Mouse (Mus musculus): ENCODE results near the gene Gm49321. TPM values are rescaled to one million over a fixed set of nuclear protein-coding genes. Genes with fewer than 3 reads are reported as not detected.

Gm49321 gene
- polyA plus RNA-seq, 1 experiment from 2014 or later = 17.3 TPM

- Histone ChIP-seq H3K36me3 (peaks cover under 1% of the 10 kb centered on the region; the same call in 1 of the 2 replicates), H3K4me1 (peaks cover 17% of the 10 kb centered on the region), H3K4me2 (peak overlapping the region; percentile 64), H3K9ac (peak overlapping the region; percentile 63), H3K9me3 (no peaks in the 10 kb centered on the region), H3K27ac (no peak overlapping the region), H3K4me3 (peak overlapping the region; percentile 41), H3K27me3 (no peaks in the 10 kb centered on the region)
- WGBS = 8% methylated on average over 15 of the region's 15 CpGs
- no peak for ATAC-seq (ENCODE audit: insufficient number of reproducible peaks, insufficient read depth, low FRiP score, low TSS enrichment, low read depth)
These were observed 15.4 kb downstream of the Gm49321 start for GRCm38 (mm10) chr12:73952879-73953278.

GRCm38 (mm10) chr12:73953420-73954186, 16.1 kb downstream of the Gm49321 start:
- Histone ChIP-seq H3K27me3 (no peaks in the 10 kb centered on the region), H3K4me1 (peaks cover 17% of the 10 kb centered on the region), H3K36me3 (no peaks in the 10 kb centered on the region), H3K9me3 (no peaks in the 10 kb centered on the region), H3K4me2 (peak overlapping the region; percentile 64), H3K27ac (no peak overlapping the region), H3K9ac (peak overlapping the region; percentile 63), H3K4me3 (peak overlapping the region; percentile 41)
- WGBS = 38% methylated on average over 14 of the region's 14 CpGs
- ATAC-seq (ENCODE audit: insufficient number of reproducible peaks, insufficient read depth, low FRiP score, low TSS enrichment, low read depth) = no peak

GRCm38 (mm10) chr12:73954785-73955184, 17.3 kb downstream of the Gm49321 start:
- no peak overlapping the region for H3K27ac ChIP-seq
- H3K9ac ChIP-seq = no peak overlapping the region
- H3K27me3 ChIP-seq = no peaks in the 10 kb centered on the region
- ATAC-seq (ENCODE audit: insufficient number of reproducible peaks, insufficient read depth, low FRiP score, low TSS enrichment, low read depth) = no peak
- H3K9me3 ChIP-seq = no peaks in the 10 kb centered on the region
- no peak overlapping the region for H3K4me3 ChIP-seq
- no peaks in the 10 kb centered on the region for H3K36me3 ChIP-seq
- 75% methylated on average over 5 of the region's 5 CpGs for WGBS
- no peak overlapping the region for H3K4me2 ChIP-seq
- H3K4me1 ChIP-seq = peaks cover 11% of the 10 kb centered on the region

DNA sequence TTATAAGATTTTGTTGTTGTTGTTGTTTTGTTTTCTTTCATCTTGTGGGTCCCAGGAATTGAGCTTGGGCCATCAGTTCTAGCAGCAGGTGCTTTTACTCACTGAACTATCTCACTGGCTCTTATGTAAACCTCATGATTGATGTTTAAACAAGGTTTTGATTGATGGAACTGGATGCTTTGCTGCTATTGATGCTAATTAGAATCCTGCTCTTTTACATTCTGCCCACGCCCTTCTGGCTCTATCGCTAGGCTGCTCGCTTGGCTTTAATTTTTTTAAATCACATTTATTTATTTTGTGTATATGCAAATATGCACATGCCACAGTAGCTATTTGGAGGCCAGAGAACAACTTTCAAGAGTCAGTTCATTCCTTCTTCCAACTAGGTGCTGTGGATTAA, 20.2 kb downstream of the Gm49321 start:
- Histone ChIP-seq H3K27me3 (no peaks in the 10 kb centered on the region), H3K27ac (no peak overlapping the region), H3K9ac (no peak overlapping the region), H3K4me3 (no peak overlapping the region), H3K36me3 (no peaks in the 10 kb centered on the region), H3K4me1 (peaks cover 10% of the 10 kb centered on the region), H3K4me2 (no peak overlapping the region), H3K9me3 (no peaks in the 10 kb centered on the region)
- no peak for ATAC-seq (ENCODE audit: insufficient number of reproducible peaks, insufficient read depth, low FRiP score, low TSS enrichment, low read depth)
- whole genome bisulfite sequencing = 85% methylated on average over 3 of the region's 3 CpGs

- H3K9ac ChIP-seq = no peak overlapping the region
- no peak overlapping the region for H3K4me3 ChIP-seq
- ATAC-seq (ENCODE audit: insufficient number of reproducible peaks, insufficient read depth, low FRiP score, low TSS enrichment, low read depth) = no peak
- H3K27me3 ChIP-seq = no peaks in the 10 kb centered on the region
- H3K27ac ChIP-seq = no peak overlapping the region
- no peaks in the 10 kb centered on the region for H3K9me3 ChIP-seq
- no peaks in the 10 kb centered on the region for H3K36me3 ChIP-seq
- WGBS = 81% methylated on average over 2 of the region's 2 CpGs
- H3K4me2 ChIP-seq = no peak overlapping the region
- H3K4me1 ChIP-seq = peaks cover 4% of the 10 kb centered on the region
These were observed 21.4 kb downstream of the Gm49321 start for GRCm38 (mm10) chr12:73958830-73959229.

DNA sequence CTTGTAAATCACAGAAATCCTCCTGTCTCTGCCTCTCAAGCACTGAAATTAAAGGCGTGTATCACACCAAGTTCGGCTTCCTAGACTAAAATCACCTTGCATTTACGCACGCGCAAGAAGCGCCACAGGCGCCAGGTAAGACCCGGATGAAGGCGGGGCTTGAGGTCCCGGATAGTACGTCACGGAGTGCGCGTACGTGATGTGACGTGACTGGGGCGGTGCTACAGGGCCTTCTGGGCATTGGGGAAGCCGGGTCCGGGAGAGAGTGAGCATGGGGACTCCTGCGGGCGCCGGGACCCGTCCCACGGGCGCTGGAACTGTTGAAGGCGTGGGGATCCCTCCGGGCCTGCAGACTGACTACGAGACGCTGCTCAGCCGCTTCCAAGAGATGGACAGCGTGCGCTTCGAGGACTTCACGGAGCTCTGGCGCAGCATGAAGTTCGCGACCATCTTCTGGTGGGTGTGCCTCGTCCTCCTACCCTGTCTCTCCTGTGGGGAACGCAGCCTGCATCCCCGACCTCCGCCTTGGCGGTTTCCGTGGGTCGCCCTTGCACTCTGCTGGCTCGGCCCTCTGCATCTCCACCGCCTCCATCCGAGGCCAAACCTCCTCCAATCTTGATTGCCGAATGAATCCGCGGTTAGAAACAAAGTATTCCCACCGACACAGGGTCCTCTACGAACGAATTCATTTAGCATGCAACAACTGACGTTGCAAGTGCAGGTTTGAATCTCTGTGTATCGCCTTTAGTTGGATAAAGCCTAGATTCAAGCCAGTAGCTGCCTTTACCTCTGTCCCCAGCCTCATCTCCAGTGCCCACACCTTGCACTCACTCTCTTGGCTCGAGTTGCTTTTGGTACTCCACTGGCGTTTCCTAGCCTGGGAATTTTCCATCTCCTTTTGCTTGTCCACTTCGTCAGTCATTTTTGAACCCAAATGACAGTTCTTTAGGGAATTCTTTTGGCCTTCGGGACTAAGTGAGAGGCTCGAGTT, 27.1 kb downstream of the Gm49321 start, which contains the start of gene Snapc1:
TSS of gene Snapc1 (plus strand) at position 191 of the 991 bp plus-strand sequence.
- H3K4me1 ChIP-seq = peaks cover 7% of the 10 kb centered on the region
- peak within 1 kb of the TSS; percentile 88 for H3K9ac ChIP-seq
- H3K4me3 ChIP-seq = peak within 1 kb of the TSS; percentile 83
- H3K9me3 ChIP-seq = no peaks in the 10 kb centered on the region
- peak within 1 kb of the TSS; percentile 86 for H3K27ac ChIP-seq
- H3K4me2 ChIP-seq = peak within 1 kb of the TSS; percentile 78
- ATAC-seq (ENCODE audit: insufficient number of reproducible peaks, insufficient read depth, low FRiP score, low TSS enrichment, low read depth) = peak; percentile 96
- WGBS = 2% methylated on average over 60 of the region's 60 CpGs
- H3K27me3 ChIP-seq = no peaks in the 10 kb centered on the region
- H3K36me3 ChIP-seq = peaks cover 18% of the 10 kb centered on the region

GRCm38 (mm10) chr12:73969142-73969541, 31.7 kb downstream of the Gm49321 start:
- ATAC-seq (ENCODE audit: insufficient number of reproducible peaks, insufficient read depth, low FRiP score, low TSS enrichment, low read depth) = no peak
- no peak overlapping the region for H3K4me3 ChIP-seq
- H3K9me3 ChIP-seq = peaks cover 6% of the 10 kb centered on the region
- H3K4me2 ChIP-seq = no peak overlapping the region
- no peaks in the 10 kb centered on the region for H3K27me3 ChIP-seq
- peaks cover 57% of the 10 kb centered on the region for H3K36me3 ChIP-seq
- 96% methylated on average over 8 of the region's 8 CpGs for WGBS
- H3K4me1 ChIP-seq = peaks cover 7% of the 10 kb centered on the region
- no peak overlapping the region for H3K9ac ChIP-seq
- no peak overlapping the region for H3K27ac ChIP-seq

DNA sequence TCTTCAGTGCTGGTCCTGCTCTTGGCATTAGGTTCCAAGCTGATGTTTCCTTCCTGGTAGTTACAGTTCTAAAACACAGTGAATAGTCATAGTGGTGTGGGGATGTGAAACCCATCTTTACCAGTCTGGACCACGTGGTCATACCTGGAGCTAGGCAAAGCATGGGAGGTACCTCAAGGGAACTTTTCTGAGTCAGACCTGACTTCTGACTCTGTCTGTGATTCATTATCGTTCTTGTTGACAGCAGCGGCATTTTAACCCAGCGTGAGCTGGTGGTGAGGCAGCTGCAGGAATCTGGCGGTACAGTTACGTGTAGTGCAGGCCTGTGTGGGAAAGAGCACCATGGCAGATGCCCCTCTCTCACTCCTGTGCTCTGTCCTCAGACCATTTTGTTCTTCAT, 37.1 kb downstream of the Gm49321 start:
- peaks cover 89% of the 10 kb centered on the region for H3K36me3 ChIP-seq
- WGBS = 83% methylated on average over 6 of the region's 6 CpGs

DNA sequence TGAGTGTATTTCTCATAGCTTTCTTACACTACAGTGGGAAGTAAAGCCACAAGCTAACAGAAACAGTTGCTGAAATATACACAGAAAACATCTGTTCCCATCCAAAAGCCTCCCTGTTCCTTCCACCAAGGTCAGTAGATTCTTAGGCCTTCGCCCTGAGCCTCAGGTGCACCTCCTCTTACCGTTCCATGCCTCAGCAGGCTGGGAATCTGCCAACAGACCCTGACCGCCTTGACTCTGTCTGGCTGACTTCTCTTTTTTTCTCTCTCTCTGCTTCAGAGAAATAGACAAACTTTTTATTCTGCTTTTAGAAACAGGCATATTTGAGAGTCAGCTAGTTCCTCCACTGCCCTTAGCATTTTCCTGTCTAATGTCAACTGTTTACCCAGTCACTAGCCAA, 40.7 kb downstream of the Gm49321 start:
- Histone ChIP-seq H3K27ac (no peak overlapping the region), H3K4me2 (no peak overlapping the region), H3K36me3 (peaks cover 82% of the 10 kb centered on the region), H3K4me1 (no peaks in the 10 kb centered on the region), H3K4me3 (no peak overlapping the region), H3K9ac (no peak overlapping the region), H3K9me3 (no peaks in the 10 kb centered on the region), H3K27me3 (no peaks in the 10 kb centered on the region)
- ATAC-seq (ENCODE audit: insufficient number of reproducible peaks, insufficient read depth, low FRiP score, low TSS enrichment, low read depth) = no peak
- WGBS = 95% methylated on average over 3 of the region's 3 CpGs

More for the DNA sequence above, 37.1 kb downstream of the Gm49321 start:
- Histone ChIP-seq H3K27me3 (no peaks in the 10 kb centered on the region), H3K4me1 (no peaks in the 10 kb centered on the region), H3K4me3 (no peak overlapping the region), H3K9ac (no peak overlapping the region), H3K27ac (no peak overlapping the region), H3K4me2 (no peak overlapping the region), H3K9me3 (peaks cover 6% of the 10 kb centered on the region)
- ATAC-seq (ENCODE audit: insufficient number of reproducible peaks, insufficient read depth, low FRiP score, low TSS enrichment, low read depth) = no peak

DNA sequence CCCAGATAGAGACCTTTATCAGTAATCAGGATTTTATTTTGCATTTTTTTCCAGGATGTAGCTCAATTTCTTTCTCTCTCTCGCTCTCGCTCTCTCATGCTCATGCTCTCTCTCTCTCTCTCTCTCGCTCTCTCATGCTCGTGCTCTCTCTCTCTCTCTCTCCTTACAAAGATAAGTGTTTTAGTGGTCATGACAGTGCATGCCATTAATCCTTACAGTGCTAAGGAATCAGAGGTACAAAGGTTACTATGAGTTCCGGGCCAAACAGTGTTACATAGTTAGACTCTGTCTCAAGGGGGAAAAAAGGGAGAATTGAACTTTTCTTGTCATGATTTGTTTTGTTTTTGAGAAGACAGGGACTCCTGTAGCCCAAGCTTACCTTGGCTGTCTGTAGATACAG, 42.2 kb downstream of the Gm49321 start:
- H3K4me1 ChIP-seq = no peaks in the 10 kb centered on the region
- 88% methylated on average over 5 of the region's 5 CpGs for WGBS
- no peaks in the 10 kb centered on the region for H3K27me3 ChIP-seq
- no peak overlapping the region for H3K27ac ChIP-seq
- no peak for ATAC-seq (ENCODE audit: insufficient number of reproducible peaks, insufficient read depth, low FRiP score, low TSS enrichment, low read depth)
- no peak overlapping the region for H3K4me3 ChIP-seq
- no peak overlapping the region for H3K4me2 ChIP-seq
- no peaks in the 10 kb centered on the region for H3K9me3 ChIP-seq
- H3K36me3 ChIP-seq = peaks cover 84% of the 10 kb centered on the region
- no peak overlapping the region for H3K9ac ChIP-seq

GRCm38 (mm10) chr12:73982533-73982932, 45.1 kb downstream of the Gm49321 start:
- H3K27me3 ChIP-seq = no peaks in the 10 kb centered on the region
- no peaks in the 10 kb centered on the region for H3K9me3 ChIP-seq
- H3K4me2 ChIP-seq = no peak overlapping the region
- no peak overlapping the region for H3K27ac ChIP-seq
- no peaks in the 10 kb centered on the region for H3K4me1 ChIP-seq
- peaks cover 73% of the 10 kb centered on the region for H3K36me3 ChIP-seq
- ATAC-seq (ENCODE audit: insufficient number of reproducible peaks, insufficient read depth, low FRiP score, low TSS enrichment, low read depth) = no peak
- H3K4me3 ChIP-seq = no peak overlapping the region
- WGBS = 68% methylated on average over 14 of the region's 14 CpGs
- H3K9ac ChIP-seq = no peak overlapping the region
